Mouse (Mus musculus) C2C12 (cell line): Measurements from ENCODE around the gene Olfr1320.

ENCODE experiments used
- CEBPB ChIP-seq: IDR thresholded peaks from one replicate; pipeline ENCODE4 v1.6.1; 2011; ENCODE audit warnings: low read depth, mild to moderate bottlenecking, control low read depth, moderate library complexity
- CTCF ChIP-seq: IDR thresholded peaks from one replicate; pipeline ENCODE4 v1.5.1; 2011; ENCODE audit not compliant: control insufficient read depth, insufficient read depth, insufficient read length
- MYOG ChIP-seq: IDR thresholded peaks from one replicate; pipeline ENCODE4 v1.6.1; 2011; ENCODE audit not compliant: control insufficient read depth, insufficient read length; ENCODE audit errors: extremely low read depth

DNA sequence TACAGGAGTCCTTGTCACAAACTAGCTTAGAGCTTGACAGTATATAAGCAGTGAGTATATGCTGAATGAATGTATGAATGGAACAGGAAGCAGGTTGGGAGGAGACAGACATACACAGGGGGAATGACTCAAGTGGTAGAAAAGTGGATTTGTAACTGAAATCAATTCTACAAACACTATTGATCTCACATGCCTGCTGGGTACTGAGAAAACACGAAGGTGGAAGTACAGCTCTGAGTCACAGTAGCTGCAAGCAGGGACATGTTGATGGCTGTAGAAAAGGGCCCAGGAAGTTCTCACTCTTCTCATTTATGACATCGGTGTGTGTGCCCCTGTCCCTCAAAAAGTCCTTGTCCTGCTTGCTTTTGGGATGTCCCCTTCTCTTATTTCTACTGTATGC, 40.9 kb upstream of the Olfr1320 start:
- TF ChIP-seq CTCF (no peak), MYOG (no peak), CEBPB (no peak)
